Mouse (Mus musculus) G1E (cell line): ENCODE data around the gene Ago3. TPM values are rescaled to one million over a fixed set of nuclear protein-coding genes. Genes with fewer than 3 reads are reported as not detected.

ENCODE experiments used
- ATAC-seq: 2 replicates; pipeline ENCODE4 v1.8.0; 2016; ENCODE audit warnings: mild to moderate bottlenecking; ENCODE audit not compliant: insufficient number of reproducible peaks, poor library complexity, low FRiP score, severe bottlenecking; ENCODE audit errors: extremely low read depth
- DNase-seq: peaks from one replicate; pipeline ENCODE4 v3.0.0; 2012; ENCODE audit warnings: low spot score
- H3K27me3 ChIP-seq: 2 replicates; pipeline ENCODE4 v1.6.1; 2012; ENCODE audit warnings: mild to moderate bottlenecking, low read length, inconsistent platforms; ENCODE audit not compliant: insufficient read depth
- H3K36me3 ChIP-seq: replicated peaks from 2 replicates; pipeline ENCODE3; 2012; ENCODE audit warnings: mild to moderate bottlenecking, inconsistent platforms
- H3K4me1 ChIP-seq: 2 replicates; pipeline ENCODE4 v1.6.1; 2012; ENCODE audit warnings: low read depth, low read length, inconsistent platforms, mixed read lengths; ENCODE audit not compliant: insufficient read depth
- H3K4me3 ChIP-seq: 2 replicates; pipeline ENCODE4 v1.5.1; 2012; ENCODE audit warnings: low read depth, mild to moderate bottlenecking, inconsistent platforms, low read length, moderate library complexity, mixed read lengths
- H3K9me3 ChIP-seq: replicated peaks from 2 replicates; pipeline ENCODE4 v1.6.1; 2012; ENCODE audit warnings: inconsistent platforms
- CTCF ChIP-seq: IDR thresholded peaks from 2 replicates; pipeline ENCODE4 v1.5.1; 2012; ENCODE audit warnings: low read depth, low read length, inconsistent platforms, mixed read lengths
- GATA1 ChIP-seq: IDR thresholded peaks from 2 replicates; pipeline ENCODE4 v1.6.1; 2012; ENCODE audit warnings: borderline replicate concordance, low read length, inconsistent platforms, mixed read lengths
- GATA2 ChIP-seq: IDR thresholded peaks from 2 replicates; pipeline ENCODE4 v1.6.1; 2012; ENCODE audit warnings: low read depth, low read length, inconsistent platforms, borderline replicate concordance
- POLR2AphosphoS5 ChIP-seq: IDR thresholded peaks from 2 replicates; pipeline ENCODE4 v1.6.1; 2012; ENCODE audit warnings: low read depth, low read length, inconsistent platforms; ENCODE audit not compliant: insufficient replicate concordance
- TAL1 ChIP-seq: conservative IDR thresholded peaks from 2 replicates; pipeline ENCODE4 v1.6.1; 2012; ENCODE audit warnings: low read depth, low read length, inconsistent platforms, mixed read lengths
- polyA plus RNA-seq: library from polyadenylated mRNA; stranded (reverse); fragments of >175 nt; gene quantifications from 2 replicates; pipeline ENCODE4 v1.2.3, GENCODE M21; 2012
- total RNA-seq, 2 experiments: library from RNA; stranded (forward) in 1 of 2; stranded (reverse) in 1 of 2; fragments of 200-1000 nt in 1 of 2; fragments of >200 nt in 1 of 2; fragmentation: Nextera tagmentation in 1 of 2; gene quantifications; 2 replicates each; pipeline ENCODE4 v1.2.3; 2014 to 2017

The Ago3 gene
- total and polyA plus RNA-seq, 3 experiments: 6.3 to 18.0 (median 6.6) TPM

GRCm38 (mm10) chr4:126450268-126450667, 20.9 kb upstream of the Ago3 start:
- H3K4me1 ChIP-seq: no peaks in the 10 kb centered on the region
- no peak for TF ChIP-seq TAL1
- TF ChIP-seq POLR2AphosphoS5: no peak
- TF ChIP-seq GATA2: no peak
- TF ChIP-seq GATA1: no peak
- no peak for TF ChIP-seq CTCF
- no peaks in the 10 kb centered on the region for H3K27me3 ChIP-seq
- H3K4me3 ChIP-seq: no peak overlapping the region
- no peak for DNase-seq
- H3K36me3 ChIP-seq: peaks cover 70% of the 10 kb centered on the region
- no peaks in the 10 kb centered on the region for H3K9me3 ChIP-seq
- ATAC-seq: no peak

DNA sequence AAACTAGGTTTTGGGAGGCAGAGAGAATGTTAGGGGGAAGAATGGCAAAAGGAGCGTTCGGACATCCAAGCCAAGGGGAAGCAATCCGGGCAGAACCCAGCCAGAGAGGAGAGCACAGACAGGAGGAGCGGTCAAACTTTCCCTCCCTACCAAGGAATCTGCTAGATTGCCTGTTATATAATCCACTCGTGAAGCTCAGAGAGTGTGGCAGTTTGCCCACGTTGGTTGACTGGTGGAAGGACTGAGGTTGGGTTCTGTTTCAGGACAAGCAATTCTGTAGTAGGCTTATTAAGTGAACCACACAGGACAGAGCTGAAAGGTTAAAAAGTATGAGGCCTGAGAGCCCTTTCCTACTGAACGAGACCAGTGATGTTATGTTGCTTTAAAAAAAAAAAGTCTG, 17.8 kb upstream of the Ago3 start:
- TF ChIP-seq GATA1 (no peak), GATA2 (no peak), TAL1 (no peak), CTCF (no peak), POLR2AphosphoS5 (no peak)

DNA sequence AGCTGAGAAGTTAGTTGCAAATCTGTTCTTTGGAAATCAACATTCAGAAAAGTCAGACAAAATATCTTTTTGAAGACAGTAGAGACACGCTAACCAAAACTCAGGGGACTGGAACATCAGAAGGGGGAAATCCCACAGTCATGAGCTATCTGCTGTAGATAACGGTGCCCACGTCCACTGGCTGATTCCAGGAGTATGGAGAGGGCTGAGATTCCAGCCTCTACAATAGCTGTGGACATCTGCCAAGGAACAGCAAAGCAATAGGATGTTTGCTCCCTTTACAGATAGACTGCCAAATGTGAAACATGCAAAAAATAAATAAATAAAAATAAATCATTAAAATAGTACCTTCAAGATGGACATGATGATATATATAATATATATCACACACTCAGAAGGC, 15.2 kb upstream of the Ago3 start:
- ATAC-seq (no peak), DNase-seq (no peak)
- Histone ChIP-seq H3K27me3 (no peaks in the 10 kb centered on the region), H3K4me3 (no peak overlapping the region), H3K36me3 (peaks cover 79% of the 10 kb centered on the region), H3K9me3 (no peaks in the 10 kb centered on the region), H3K4me1 (no peaks in the 10 kb centered on the region)
- no peak for TF ChIP-seq GATA2
- no peak for TF ChIP-seq TAL1
- TF ChIP-seq CTCF: no peak
- no peak for TF ChIP-seq POLR2AphosphoS5
- no peak for TF ChIP-seq GATA1

More for the DNA sequence above, 17.8 kb upstream of the Ago3 start:
- ATAC-seq (no peak), DNase-seq (no peak)
- no peak overlapping the region for H3K4me3 ChIP-seq
- H3K36me3 ChIP-seq: peaks cover 66% of the 10 kb centered on the region
- H3K4me1 ChIP-seq: no peaks in the 10 kb centered on the region
- no peaks in the 10 kb centered on the region for H3K9me3 ChIP-seq
- no peaks in the 10 kb centered on the region for H3K27me3 ChIP-seq

DNA sequence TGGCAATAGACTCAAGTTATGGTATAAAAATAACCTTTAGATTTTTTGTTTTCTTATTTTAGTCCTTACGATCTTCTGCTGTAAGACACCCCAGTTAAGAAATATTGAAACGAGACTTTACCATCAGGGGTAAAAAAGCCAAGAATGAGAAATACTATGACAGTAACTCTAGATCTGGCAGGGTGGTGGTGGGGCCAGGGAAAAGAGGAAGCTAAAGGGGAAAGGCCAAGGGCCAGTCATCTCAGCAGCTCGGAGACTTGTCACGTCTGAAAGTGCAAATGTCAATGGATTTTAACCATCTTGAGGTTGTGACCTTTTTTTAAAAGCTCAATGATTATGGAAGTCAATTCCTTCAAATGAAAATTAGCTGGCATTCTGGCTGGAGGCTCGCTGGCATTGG, 8.9 kb upstream of the Ago3 start:
- H3K4me3 ChIP-seq: no peak overlapping the region
- DNase-seq (no peak), ATAC-seq (no peak)
- H3K27me3 ChIP-seq: no peaks in the 10 kb centered on the region
- H3K36me3 ChIP-seq: peaks cover 86% of the 10 kb centered on the region
- TF ChIP-seq TAL1 (no peak), GATA1 (no peak), CTCF (no peak), GATA2 (no peak), POLR2AphosphoS5 (no peak)
- no peaks in the 10 kb centered on the region for H3K9me3 ChIP-seq
- H3K4me1 ChIP-seq: no peaks in the 10 kb centered on the region; the same call in 1 of the 2 replicates

GRCm38 (mm10) chr4:126436268-126436667, 6.9 kb upstream of the Ago3 start:
- H3K36me3 ChIP-seq: peaks cover 72% of the 10 kb centered on the region
- H3K4me3 ChIP-seq: no peak overlapping the region
- no peaks in the 10 kb centered on the region for H3K9me3 ChIP-seq
- ATAC-seq (no peak), DNase-seq (no peak)
- no peaks in the 10 kb centered on the region for H3K27me3 ChIP-seq
- no peak for TF ChIP-seq POLR2AphosphoS5
- no peak for TF ChIP-seq TAL1
- H3K4me1 ChIP-seq: peaks cover under 1% of the 10 kb centered on the region

DNA sequence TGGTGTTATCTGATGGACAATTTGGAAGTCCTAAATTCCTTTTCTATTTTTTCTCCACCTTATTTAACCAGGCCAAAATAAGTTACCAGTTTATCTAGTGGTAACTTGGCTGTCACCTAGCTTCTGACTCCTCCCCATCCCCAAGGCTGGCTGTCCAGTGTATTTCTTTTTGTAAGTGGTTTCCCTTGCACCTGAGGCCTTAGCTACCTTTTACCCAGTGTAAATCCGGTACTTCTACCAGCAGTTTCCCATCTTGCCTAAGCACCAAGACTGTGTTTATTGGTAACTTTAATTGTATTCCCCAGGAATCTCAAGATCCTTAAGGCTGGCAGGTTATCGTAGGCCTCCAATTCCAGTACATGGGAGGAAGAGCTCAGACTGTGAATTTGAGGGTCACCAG, 4.7 kb upstream of the Ago3 start:
- Histone ChIP-seq H3K4me3 (no peak overlapping the region), H3K36me3 (peaks cover 53% of the 10 kb centered on the region), H3K4me1 (peaks cover 13% of the 10 kb centered on the region), H3K27me3 (no peaks in the 10 kb centered on the region), H3K9me3 (no peaks in the 10 kb centered on the region)
- ATAC-seq: no peak
- no peak for DNase-seq
- no peak for TF ChIP-seq CTCF
- TF ChIP-seq TAL1: no peak
- no peak for TF ChIP-seq GATA1
- no peak for TF ChIP-seq POLR2AphosphoS5
- no peak for TF ChIP-seq GATA2

GRCm38 (mm10) chr4:126433175-126433574, 3.8 kb upstream of the Ago3 start:
- Histone ChIP-seq H3K27me3 (no peaks in the 10 kb centered on the region), H3K9me3 (no peaks in the 10 kb centered on the region), H3K4me1 (peaks cover 22% of the 10 kb centered on the region), H3K4me3 (no peak overlapping the region), H3K36me3 (peaks cover 44% of the 10 kb centered on the region)
- ATAC-seq: no peak
- TF ChIP-seq GATA1: no peak
- TF ChIP-seq POLR2AphosphoS5: no peak
- no peak for TF ChIP-seq GATA2
- no peak for TF ChIP-seq TAL1
- TF ChIP-seq CTCF: no peak
- no peak for DNase-seq
